Mouse (Mus musculus) embryo, embryonic 11.5 days (tissue): ENCODE measurements at regions not wholly inside any gene's neighbourhood (a gene's known extent, or its start where the extent isn't known, plus 50 kb on each side); places are given as distances from the start of the nearest gene placed in this dataset.

Experiments used
- DNase-seq: peaks from one replicate; pipeline ENCODE4 v3.0.0-alpha.2; 2012; ENCODE audit warnings: low read depth, low spot score

DNA sequence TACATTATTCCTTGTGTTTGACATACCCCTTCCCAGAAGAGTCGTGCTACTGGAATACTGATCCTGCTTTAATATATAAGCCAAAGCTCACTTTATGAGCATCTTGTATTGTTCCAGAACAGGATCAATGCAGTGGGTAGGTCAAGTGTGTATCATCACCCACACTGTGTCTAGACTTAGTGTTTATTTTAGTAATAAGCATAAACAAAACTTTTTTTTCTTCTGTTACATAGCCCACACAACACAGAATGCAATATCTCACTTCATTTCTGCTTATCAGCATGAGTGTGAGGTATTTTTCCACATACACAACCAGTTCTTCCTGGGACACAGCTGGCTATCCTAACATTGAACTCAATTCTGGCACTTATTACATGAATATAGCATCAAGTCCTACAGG lies 2721.7 kb upstream of the Lrrc6 start:
- no peak for DNase-seq
